Mouse (Mus musculus) MEL (cell line): Measurements from ENCODE around the gene Gm20604. TPM values are rescaled to one million over a fixed set of nuclear protein-coding genes. Genes with fewer than 3 reads are reported as not detected.

Experiments
- DNase-seq: peaks from one replicate; pipeline ENCODE4 v3.0.0; 2011; ENCODE audit warnings: low read depth, low spot score
- H3K27ac ChIP-seq: 2 replicates; pipeline ENCODE4 v1.5.1; 2012; ENCODE audit warnings: low read depth, mild to moderate bottlenecking, control low read depth, low read length, moderate library complexity; ENCODE audit not compliant: control insufficient read depth
- H3K27me3 ChIP-seq, 2 experiments: fragments of 150-350 bp in 1 of 2; sonication (generic) in 1 of 2; 2 replicates each; pipeline ENCODE4 v1.6.1; 2012; ENCODE audit warnings: low read length in 2 of 2, mild to moderate bottlenecking in 2 of 2, improper control_type of control experiment in 1 of 2, moderate library complexity in 1 of 2; ENCODE audit not compliant: insufficient read depth in 2 of 2, control insufficient read depth in 1 of 2
- H3K36me3 ChIP-seq, 2 experiments: 2 replicates each; pipeline ENCODE4 v1.6.1; 2012 to 2014; ENCODE audit warnings: low read length in 2 of 2, improper control_type of control experiment in 1 of 2, inconsistent platforms in 1 of 2, mild to moderate bottlenecking in 1 of 2; ENCODE audit not compliant: insufficient read depth in 2 of 2, control insufficient read depth in 1 of 2
- H3K4me1 ChIP-seq, 2 experiments: fragments of 150-350 bp in 1 of 2; sonication (generic) in 1 of 2; 2 replicates each; pipeline ENCODE4 v1.6.1; 2012; ENCODE audit warnings: low read length in 2 of 2, improper control_type of control experiment in 1 of 2, mild to moderate bottlenecking in 1 of 2; ENCODE audit not compliant: insufficient read depth in 2 of 2, control insufficient read depth in 1 of 2
- H3K4me3 ChIP-seq, 2 experiments: fragments of 150-350 bp in 1 of 2; sonication (generic) in 1 of 2; 2 replicates each; pipeline ENCODE4 v1.5.1; 2012; ENCODE audit warnings: low read depth in 2 of 2, low read length in 2 of 2, mild to moderate bottlenecking in 2 of 2, moderate library complexity in 2 of 2, control low read depth in 1 of 2, improper control_type of control experiment in 1 of 2; ENCODE audit not compliant: control insufficient read depth in 1 of 2, insufficient read depth in 1 of 2
- H3K79me2 ChIP-seq: 2 replicates; pipeline ENCODE4 v1.6.1; 2012; ENCODE audit warnings: mild to moderate bottlenecking, low read length, moderate library complexity; ENCODE audit not compliant: control insufficient read depth, poor library complexity, insufficient read depth
- H3K9ac ChIP-seq: 2 replicates; pipeline ENCODE4 v1.6.1; 2012; ENCODE audit warnings: low read depth, mild to moderate bottlenecking, control low read depth, low read length, moderate library complexity; ENCODE audit not compliant: control insufficient read depth, poor library complexity, severe bottlenecking
- H3K9me3 ChIP-seq: fragments of 150-350 bp; sonication (generic); replicated peaks from 2 replicates; pipeline ENCODE4 v1.6.1; 2012; ENCODE audit warnings: mild to moderate bottlenecking, low read length, improper control_type of control experiment, moderate library complexity; ENCODE audit not compliant: insufficient read depth
- BHLHE40 ChIP-seq: IDR thresholded peaks from 2 replicates; pipeline ENCODE4 v1.6.1; 2012; ENCODE audit warnings: low read depth, mild to moderate bottlenecking, inconsistent platforms, low read length, improper control_type of control experiment, borderline replicate concordance
- CHD2 ChIP-seq: IDR thresholded peaks from 2 replicates; pipeline ENCODE4 v1.6.1; 2011; ENCODE audit warnings: low read length, improper control_type of control experiment
- CTCF ChIP-seq, 3 experiments: IDR thresholded peaks in 2 of 3; conservative IDR thresholded peaks in 1 of 3; 2 replicates each; pipeline ENCODE4 v1.5.1; 2011 to 2012; ENCODE audit warnings: low read length in 3 of 3, low read depth in 2 of 3, mild to moderate bottlenecking in 2 of 3, improper control_type of control experiment in 1 of 3, inconsistent platforms in 1 of 3, mixed read lengths in 1 of 3, moderate library complexity in 1 of 3; ENCODE audit not compliant: control insufficient read depth in 1 of 3, insufficient read depth in 1 of 3, poor library complexity in 1 of 3, severe bottlenecking in 1 of 3
- E2F4 ChIP-seq: IDR thresholded peaks from 2 replicates; pipeline ENCODE4 v1.6.1; 2011; ENCODE audit warnings: low read depth, low read length, improper control_type of control experiment, borderline replicate concordance
- EP300 ChIP-seq, 2 experiments: IDR thresholded peaks; 2 replicates each; pipeline ENCODE4 v1.6.1; 2011; ENCODE audit warnings: improper control_type of control experiment in 2 of 2, low read length in 2 of 2, low read depth in 1 of 2, mild to moderate bottlenecking in 1 of 2
- ETS1 ChIP-seq: IDR thresholded peaks from 2 replicates; pipeline ENCODE4 v1.6.1; 2012; ENCODE audit warnings: low read depth, mild to moderate bottlenecking, inconsistent platforms, low read length, improper control_type of control experiment, moderate library complexity
- GABPA ChIP-seq: IDR thresholded peaks from 2 replicates; pipeline ENCODE4 v1.6.1; 2012; ENCODE audit warnings: low read depth, mild to moderate bottlenecking, inconsistent platforms, low read length, improper control_type of control experiment, moderate library complexity
- GATA1 ChIP-seq: IDR thresholded peaks from 2 replicates; pipeline ENCODE4 v1.6.1; 2011; ENCODE audit warnings: low read depth, low read length, improper control_type of control experiment
- HCFC1 ChIP-seq: IDR thresholded peaks from 2 replicates; pipeline ENCODE4 v1.6.1; 2012; ENCODE audit warnings: low read depth, mild to moderate bottlenecking, inconsistent platforms, low read length, improper control_type of control experiment, moderate library complexity
- KAT2A ChIP-seq: conservative IDR thresholded peaks from 2 replicates; pipeline ENCODE4 v1.6.1; 2012; ENCODE audit warnings: low read depth, low read length, improper control_type of control experiment, inconsistent platforms
- MAX ChIP-seq: IDR thresholded peaks from 2 replicates; pipeline ENCODE4 v1.6.1; 2011; ENCODE audit warnings: low read length, improper control_type of control experiment
- MEF2A ChIP-seq: IDR thresholded peaks from 2 replicates; pipeline ENCODE4 v1.6.1; 2014; ENCODE audit warnings: low read depth, mild to moderate bottlenecking, inconsistent platforms, low read length, improper control_type of control experiment; ENCODE audit not compliant: poor library complexity, insufficient replicate concordance, severe bottlenecking; ENCODE audit errors: extremely low read depth
- NELFE ChIP-seq: IDR thresholded peaks from 2 replicates; pipeline ENCODE4 v1.6.1; 2011; ENCODE audit warnings: low read depth, low read length, improper control_type of control experiment
- NRF1 ChIP-seq: IDR thresholded peaks from 2 replicates; pipeline ENCODE4 v1.6.1; 2014; ENCODE audit warnings: low read depth, mild to moderate bottlenecking, inconsistent platforms, low read length, improper control_type of control experiment, moderate library complexity; ENCODE audit not compliant: poor library complexity, insufficient read depth, severe bottlenecking
- POLR2A ChIP-seq, 2 experiments: IDR thresholded peaks; 2 replicates each; pipeline ENCODE4 v1.6.1; 2011 to 2012; ENCODE audit warnings: low read length in 2 of 2, mild to moderate bottlenecking in 2 of 2, control low read depth in 1 of 2, improper control_type of control experiment in 1 of 2, low read depth in 1 of 2, moderate library complexity in 1 of 2; ENCODE audit not compliant: control insufficient read depth in 1 of 2, insufficient read depth in 1 of 2, poor library complexity in 1 of 2
- POLR2AphosphoS2 ChIP-seq: IDR thresholded peaks from 2 replicates; pipeline ENCODE4 v1.6.1; 2011; ENCODE audit warnings: low read length, improper control_type of control experiment
- RAD21 ChIP-seq: IDR thresholded peaks from 2 replicates; pipeline ENCODE4 v1.6.1; 2011; ENCODE audit warnings: mild to moderate bottlenecking, low read depth, low read length, improper control_type of control experiment
- TAL1 ChIP-seq: IDR thresholded peaks from 2 replicates; pipeline ENCODE4 v1.6.1; 2012; ENCODE audit warnings: mild to moderate bottlenecking, inconsistent platforms, low read length, moderate library complexity, mixed read lengths
- TCF12 ChIP-seq: IDR thresholded peaks from 2 replicates; pipeline ENCODE4 v1.6.1; 2014; ENCODE audit warnings: low read depth, mild to moderate bottlenecking, inconsistent platforms, low read length, improper control_type of control experiment, moderate library complexity
- UBTF ChIP-seq: IDR thresholded peaks from 2 replicates; pipeline ENCODE4 v1.6.1; 2012; ENCODE audit warnings: low read depth, mild to moderate bottlenecking, inconsistent platforms, low read length, improper control_type of control experiment, moderate library complexity, borderline replicate concordance; ENCODE audit not compliant: insufficient read depth
- USF2 ChIP-seq, 2 experiments: IDR thresholded peaks; 2 replicates each; pipeline ENCODE4 v1.6.1; 2011 to 2012; ENCODE audit warnings: improper control_type of control experiment in 2 of 2, low read length in 2 of 2, borderline replicate concordance in 1 of 2, inconsistent platforms in 1 of 2, low read depth in 1 of 2, mild to moderate bottlenecking in 1 of 2; ENCODE audit not compliant: insufficient read depth in 1 of 2
- ZC3H11A ChIP-seq: IDR thresholded peaks from 2 replicates; pipeline ENCODE4 v1.6.1; 2012; ENCODE audit warnings: low read depth, mild to moderate bottlenecking, inconsistent platforms, low read length, improper control_type of control experiment
- polyA plus RNA-seq, 2 experiments: library from polyadenylated mRNA; stranded (reverse) in 1 of 2; unstranded in 1 of 2; fragments of >175 nt in 1 of 2; fragments of >200 nt in 1 of 2; gene quantifications; 2 replicates each; pipeline versions ENCODE4 v1.2.1 to v1.2.4; 2012; ENCODE audit warnings: low replicate concordance in 2 of 2, low read depth in 1 of 2; ENCODE audit not compliant: insufficient read length in 2 of 2, insufficient read depth in 1 of 2, missing spikeins in 1 of 2
- total RNA-seq: library from RNA; depleted of rRNA; stranded (reverse); fragments of 300-350 nt; gene quantifications from 2 replicates; pipeline ENCODE4 v1.2.3, GENCODE M21; 2012

Gm20604 gene
- total and polyA plus RNA-seq, 3 experiments, result 7.9 to 8.8 TPM; not detected in 1

GRCm38 (mm10) chr12:102763696-102764095, 5.2 kb upstream of the Gm20604 start:
- H3K9me3 ChIP-seq, result no peaks in the 10 kb centered on the region
- H3K36me3 ChIP-seq, result peaks cover 9 to 21% of the 10 kb centered on the region in 2 experiments
- no peak overlapping the region for H3K27ac ChIP-seq
- peaks cover 0 to 4% of the 10 kb centered on the region in 2 experiments; a peak in 2 of 4 replicates for H3K4me1 ChIP-seq
- H3K27me3 ChIP-seq, result no peaks in the 10 kb centered on the region
- peaks cover 14% of the 10 kb centered on the region for H3K79me2 ChIP-seq
- no peak for DNase-seq
- no peak overlapping the region for H3K9ac ChIP-seq
- TF ChIP-seq NRF1, result no peak
- TF ChIP-seq POLR2A (IDR thresholded peaks at IDR 0.05; ENCODE audit: control insufficient read depth in 1 of 2, insufficient read depth in 1 of 2, low read depth in 1 of 2, low read length in 2 of 2, poor library complexity in 1 of 2), result no peak
- no peak for TF ChIP-seq EP300 (IDR thresholded peaks at IDR 0.05; ENCODE audit: low read depth in 1 of 2, low read length in 2 of 2)
- TF ChIP-seq HCFC1, result no peak
- TF ChIP-seq CTCF (IDR thresholded peaks at IDR 0.05 in 2 of 3, conservative IDR thresholded peaks at IDR 0.05 in 1 of 3; ENCODE audit: control insufficient read depth in 1 of 3, insufficient read depth in 1 of 3, low read depth in 2 of 3, low read length in 3 of 3, poor library complexity in 1 of 3, severe bottlenecking in 1 of 3), result no peak
- TF ChIP-seq ETS1, result no peak
- no peak for TF ChIP-seq TAL1
- H3K4me3 ChIP-seq, result no peak overlapping the region

GRCm38 (mm10) chr12:102761668-102762067, 3.2 kb upstream of the Gm20604 start:
- no peak for DNase-seq
- no peaks in the 10 kb centered on the region for H3K27me3 ChIP-seq
- no peak overlapping the region for H3K27ac ChIP-seq
- peaks cover 12 to 13% of the 10 kb centered on the region in 2 experiments for H3K36me3 ChIP-seq
- H3K9me3 ChIP-seq, result no peaks in the 10 kb centered on the region
- H3K9ac ChIP-seq, result no peak overlapping the region
- H3K4me1 ChIP-seq, result peaks cover 0 to 8% of the 10 kb centered on the region in 2 experiments; a peak in 2 of 4 replicates
- peaks cover 32% of the 10 kb centered on the region for H3K79me2 ChIP-seq
- TF ChIP-seq GATA1, result no peak
- no peak for TF ChIP-seq NRF1
- TF ChIP-seq TCF12, result no peak
- TF ChIP-seq RAD21, result no peak
- TF ChIP-seq USF2 (IDR thresholded peaks at IDR 0.05; ENCODE audit: borderline replicate concordance in 1 of 2, insufficient read depth in 1 of 2, low read depth in 1 of 2, low read length in 2 of 2), result no peak
- no peak for TF ChIP-seq KAT2A
- no peak for TF ChIP-seq CHD2
- TF ChIP-seq E2F4, result no peak
- TF ChIP-seq BHLHE40, result no peak
- TF ChIP-seq GABPA, result no peak
- no peak for TF ChIP-seq POLR2AphosphoS2
- TF ChIP-seq NELFE, result no peak
- no peak for TF ChIP-seq MAX
- TF ChIP-seq ETS1, result no peak
- TF ChIP-seq MEF2A, result no peak
- TF ChIP-seq UBTF, result no peak
- no peak for TF ChIP-seq ZC3H11A
- H3K4me3 ChIP-seq, result no peak overlapping the region
